Mouse (Mus musculus) cortical plate, adult 2 months (tissue): ENCODE measurements around the gene Nisch. TPM values are rescaled to one million over a fixed set of nuclear protein-coding genes. Genes with fewer than 3 reads are reported as not detected.
A peak's percentile ranks its signal among the peaks of the same experiment; 100 is the strongest.

Experiments used
- H3K27ac ChIP-seq: fragments of 200-500 bp; 2 replicates; pipeline ENCODE4 v1.5.1; 2012; ENCODE audit warnings: low read length, control low read depth, inconsistent platforms; ENCODE audit not compliant: insufficient read depth
- H3K4me1 ChIP-seq: fragments of 200-500 bp; 2 replicates; pipeline ENCODE4 v1.6.1; 2011; ENCODE audit warnings: low read length; ENCODE audit not compliant: control insufficient read depth, insufficient read depth
- H3K4me3 ChIP-seq: fragments of 200-500 bp; 2 replicates; pipeline ENCODE4 v1.5.1; 2011; ENCODE audit warnings: mild to moderate bottlenecking, low read length, control low read depth; ENCODE audit not compliant: insufficient read depth
- CTCF ChIP-seq: fragments of 200-500 bp; IDR thresholded peaks from 2 replicates; pipeline ENCODE4 v1.5.1; 2011; ENCODE audit warnings: mild to moderate bottlenecking, control low read depth, low read length; ENCODE audit not compliant: insufficient read depth; ENCODE audit errors: extremely low read depth
- POLR2A ChIP-seq: fragments of 200-500 bp; IDR thresholded peaks from 2 replicates; pipeline ENCODE4 v1.6.1; 2011; ENCODE audit warnings: mild to moderate bottlenecking, low read length, control low read depth; ENCODE audit not compliant: insufficient read depth; ENCODE audit errors: extremely low read depth
- polyA plus RNA-seq: library from polyadenylated mRNA; depleted of rRNA; stranded (reverse); fragments of >200 nt; gene quantifications from 2 replicates; pipeline ENCODE4 v1.2.3, GENCODE M21; 2012; rRNA removed

Nisch gene
- polyA plus RNA-seq, 1 experiment: 293 TPM

DNA sequence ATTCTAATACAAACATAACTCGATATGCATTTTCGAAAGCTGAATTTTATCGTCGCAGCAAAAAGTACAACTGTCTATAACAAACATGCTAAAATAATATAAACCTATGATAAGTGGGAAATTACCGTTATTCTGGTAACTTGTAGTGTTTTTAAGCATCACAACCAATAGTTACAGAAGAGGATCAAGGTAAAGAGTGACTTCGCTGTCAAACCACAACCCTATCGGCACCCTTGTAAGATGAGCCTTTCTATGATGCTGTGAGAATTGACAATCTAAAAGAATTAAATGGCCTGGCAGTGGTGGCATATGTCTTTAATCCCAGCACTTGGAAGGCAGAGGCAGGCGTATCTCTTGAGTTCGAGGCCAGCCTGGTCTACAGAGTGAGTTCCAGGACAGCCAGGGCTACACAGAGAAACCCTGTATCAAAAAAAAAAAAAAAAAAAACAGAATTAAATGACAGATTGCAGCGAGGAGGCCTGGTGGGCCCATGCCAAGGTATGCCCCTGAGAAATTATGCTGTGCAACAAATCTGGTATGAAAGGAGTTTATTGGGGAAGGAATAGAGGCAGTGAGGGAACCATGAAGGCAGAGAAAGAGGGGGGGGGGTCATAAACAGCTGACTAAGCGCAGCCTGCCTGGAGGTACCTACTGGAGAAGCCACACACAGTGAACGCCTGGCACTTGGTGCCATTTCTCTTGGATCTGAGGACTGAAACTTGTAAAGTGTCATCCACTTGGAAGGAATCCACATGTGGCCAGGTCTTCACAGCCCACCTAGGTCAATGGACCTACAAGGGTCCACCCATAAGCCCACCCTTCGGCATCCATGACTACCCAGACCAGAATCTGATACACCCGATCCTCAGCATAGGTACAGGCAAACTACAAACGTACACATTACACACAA is 87.2 kb downstream of the Nisch start:
- peaks cover 2% of the 10 kb centered on the region for H3K4me1 ChIP-seq
- no peak overlapping the region for H3K27ac ChIP-seq
- TF ChIP-seq CTCF (no peak), POLR2A (no peak)
- peak overlapping the region; percentile 90 for H3K4me3 ChIP-seq

- peaks cover 2% of the 10 kb centered on the region for H3K4me1 ChIP-seq
- peak within 1 kb of the TSS; percentile 17; the same call in 1 of the 2 replicates for H3K27ac ChIP-seq
- TF ChIP-seq POLR2A (peak; percentile 90), CTCF (peak; percentile 25; the same call in 1 of the 2 replicates)
- H3K4me3 ChIP-seq: peak within 1 kb of the TSS; percentile 90
Observed at GRCm38 (mm10) chr14:31128826-31129219, 87.9 kb downstream of the Nisch start, which contains the start of gene Smim4. Gene Smim4, minus strand, starts transcription at chr14:31128956.

GRCm38 (mm10) chr14:31128101-31128825 is 88.5 kb downstream of the Nisch start:
- Histone ChIP-seq H3K4me1 (peaks cover 2% of the 10 kb centered on the region), H3K27ac (peak overlapping the region; percentile 17; the same call in 1 of the 2 replicates), H3K4me3 (peak overlapping the region; percentile 90)
- TF ChIP-seq CTCF: no peak

DNA sequence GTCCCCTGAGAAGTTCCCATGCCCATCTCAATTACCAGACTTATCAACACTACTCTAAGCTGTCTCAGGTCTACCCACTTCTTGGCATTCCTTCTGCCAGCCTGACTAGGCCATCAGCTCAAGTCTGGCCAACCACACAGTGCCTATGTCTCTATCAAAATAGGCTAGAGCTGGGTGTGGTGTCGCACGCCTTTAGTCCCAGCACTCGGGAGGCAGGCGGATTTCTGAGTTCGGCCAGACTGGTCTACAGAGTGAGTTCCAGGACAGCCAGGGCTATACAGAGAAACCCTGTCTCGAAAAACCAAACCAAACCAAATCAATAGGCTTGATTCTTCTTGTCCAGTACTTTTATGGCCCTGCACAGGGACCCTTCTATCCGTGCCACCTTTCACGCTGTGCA is 89.9 kb downstream of the Nisch start:
- no peak overlapping the region for H3K27ac ChIP-seq
- H3K4me3 ChIP-seq: no peak overlapping the region
- TF ChIP-seq CTCF (no peak), POLR2A (no peak)
- no peaks in the 10 kb centered on the region; the same call in none of the 2 replicates for H3K4me1 ChIP-seq

GRCm38 (mm10) chr14:31125106-31126075 is 91.4 kb downstream of the Nisch start:
- Histone ChIP-seq H3K4me3 (no peak overlapping the region), H3K27ac (no peak overlapping the region), H3K4me1 (no peaks in the 10 kb centered on the region; the same call in none of the 2 replicates)
- TF ChIP-seq CTCF (no peak), POLR2A (no peak)

Other genes starting within 250 kb of the Nisch start
- gene Glt8d1, start 215.5 kb downstream of the Nisch start, polyA plus RNA-seq: 93.9 and 94.9 TPM in 2 replicates
- gene Spcs1, start 215.3 kb downstream of the Nisch start, polyA plus RNA-seq: 251 and 272 TPM in 2 replicates
- gene Pbrm1, start 197.8 kb downstream of the Nisch start, polyA plus RNA-seq: 15.5 and 17.0 TPM in 2 replicates
- gene Gnl3, start 197.8 kb downstream of the Nisch start, polyA plus RNA-seq: 55.6 and 57.8 TPM in 2 replicates
- gene Smim4, start 88.0 kb downstream of the Nisch start, polyA plus RNA-seq: 26.7 and 28.4 TPM in 2 replicates
- 12.8 and 13.0 TPM in 2 replicates for gene Nt5dc2, start 85.9 kb downstream of the Nisch start, polyA plus RNA-seq
- 17.0 and 17.6 TPM in 2 replicates for gene Stab1, start 48.3 kb downstream of the Nisch start, polyA plus RNA-seq
- 43.3 and 50.1 TPM in 2 replicates for gene Tnnc1, start 8.6 kb downstream of the Nisch start, polyA plus RNA-seq
- 3.1 and 3.2 TPM in 2 replicates for gene Sema3g, start 914 bp upstream of the Nisch start, polyA plus RNA-seq
- gene Phf7, start 34.4 kb upstream of the Nisch start, polyA plus RNA-seq: 5.3 and 7.6 TPM in 2 replicates
- gene Bap1, start 34.5 kb upstream of the Nisch start, polyA plus RNA-seq: 140 and 143 TPM in 2 replicates
- 6.0 and 6.5 TPM in 2 replicates for gene Dnah1, start 107.0 kb upstream of the Nisch start, polyA plus RNA-seq
- gene Capn7, start 119.7 kb upstream of the Nisch start, polyA plus RNA-seq: 31.2 and 32.4 TPM in 2 replicates
- gene Sh3bp5, start 219.1 kb upstream of the Nisch start, polyA plus RNA-seq: 43.8 and 55.2 TPM in 2 replicates